Comparison of ENCODE assay signal across 8 mouse cellular contexts in genomic region chr16:20097711-20098374, GRCm38 (mm10). TPM values are rescaled to one million over a fixed set of nuclear protein-coding genes. Genes with fewer than 3 reads are reported as not detected.
DNase-seq lines count a peak whose midpoint lies in the region; ATAC-seq and TF ChIP-seq lines count a peak whose summit lies in the region.

No protein-coding gene starts in this region.

- no peak for TF ChIP-seq CTCF in layer of hippocampus, adult 2 months (conservative IDR thresholded peaks at IDR 0.05)
- TF ChIP-seq CTCF in lung, embryonic 14.5 days (IDR thresholded peaks at IDR 0.05; ENCODE audit: low read depth): no peak
- no peak for TF ChIP-seq CTCF in olfactory bulb, adult 2 months (IDR thresholded peaks at IDR 0.05; ENCODE audit: insufficient read depth, low read depth, low read length)
- no peak for TF ChIP-seq CTCF in thymus, adult 2 months (IDR thresholded peaks at IDR 0.05; ENCODE audit: borderline replicate concordance, control insufficient read depth, extremely low read depth, insufficient read depth, low read length, poor library complexity)

- no peaks in the 10 kb centered on the region for H3K27me3 ChIP-seq in forebrain, embryonic 15.5 days
- H3K27me3 ChIP-seq in lung, embryonic 14.5 days (ENCODE audit: insufficient read depth, low read length): no peaks in the 10 kb centered on the region
- no peaks in the 10 kb centered on the region for H3K27me3 ChIP-seq in thymus, adult 2 months (ENCODE audit: control insufficient read depth, insufficient read depth, low read length)

- no peak for TF ChIP-seq POLR2A in olfactory bulb, adult 2 months (IDR thresholded peaks at IDR 0.05; ENCODE audit: insufficient read depth, low read depth, low read length)
- TF ChIP-seq POLR2A in thymus, adult 2 months (IDR thresholded peaks at IDR 0.05; ENCODE audit: control insufficient read depth, extremely low read depth, insufficient read depth, low read length, poor library complexity): no peak

- H3K9me3 ChIP-seq in forebrain, embryonic 15.5 days: no peaks in the 10 kb centered on the region
- H3K9me3 ChIP-seq in lung, embryonic 14.5 days (ENCODE audit: low read depth, low read length): no peaks in the 10 kb centered on the region

- H3K4me2 ChIP-seq in forebrain, embryonic 15.5 days (replicated peaks): peak overlapping the region; percentile 73
- H3K4me2 ChIP-seq in lung, embryonic 14.5 days: peak overlapping the region; percentile 61

- H3K4me1 ChIP-seq in forebrain, embryonic 15.5 days: peaks cover 10% of the 10 kb centered on the region
- no peaks in the 10 kb centered on the region for H3K4me1 ChIP-seq in lung, embryonic 14.5 days (ENCODE audit: insufficient read depth)
- H3K4me1 ChIP-seq in olfactory bulb, adult 2 months (ENCODE audit: control insufficient read depth, insufficient read depth, low read length): no peaks in the 10 kb centered on the region; the same call in 1 of the 2 replicates
- no peaks in the 10 kb centered on the region for H3K4me1 ChIP-seq in thymus, adult 2 months (replicated peaks; ENCODE audit: control insufficient read depth, insufficient read depth, low read length)

- peak overlapping the region; percentile 99 for H3K27ac ChIP-seq in forebrain, embryonic 15.5 days (replicated peaks)
- H3K27ac ChIP-seq in layer of hippocampus, adult 2 months: peak overlapping the region; percentile 98
- peak overlapping the region; percentile 99 for H3K27ac ChIP-seq in lung, embryonic 14.5 days (ENCODE audit: low read depth)
- H3K27ac ChIP-seq in olfactory bulb, adult 2 months (ENCODE audit: insufficient read depth, low read depth, low read length): peak overlapping the region; percentile 99
- peak overlapping the region; percentile 79 for H3K27ac ChIP-seq in thymus, adult 2 months (ENCODE audit: control insufficient read depth, insufficient read depth, low read length)

- WGBS in forebrain, embryonic 15.5 days: under 1% methylated on average over 58 of the region's 61 CpGs
- under 1% methylated on average over 59 of the region's 61 CpGs for WGBS in lung, embryonic 14.5 days
- under 1% methylated on average over 61 of the region's 61 CpGs for WGBS in olfactory bulb, adult 2 months
- under 1% methylated on average over 61 of the region's 61 CpGs for WGBS in thymus, adult 2 months

- intact Hi-C loops in heart, postnatal 36 days (cut with DNase I): loop anchor here (2.0 to 5.0 kb wide), 4 partner anchors 44 to 191 kb away; partner anchors contain the start of genes Klhl6 and Yeats2

- peak overlapping the region; percentile 99 for H3K9ac ChIP-seq in forebrain, embryonic 15.5 days (replicated peaks)
- H3K9ac ChIP-seq in lung, embryonic 14.5 days: peak overlapping the region; percentile 94

- peak overlapping the region; percentile 87 for H3K4me3 ChIP-seq in forebrain, embryonic 15.5 days
- peak overlapping the region; percentile 97 for H3K4me3 ChIP-seq in layer of hippocampus, adult 2 months
- peak overlapping the region; percentile 92 for H3K4me3 ChIP-seq in lung, embryonic 14.5 days (ENCODE audit: low read depth, low read length)
- H3K4me3 ChIP-seq in olfactory bulb, adult 2 months (ENCODE audit: insufficient read depth, low read depth, low read length): peak overlapping the region; percentile 99
- H3K4me3 ChIP-seq in thymus, adult 2 months (ENCODE audit: control insufficient read depth, insufficient read depth, low read length): peak overlapping the region; percentile 79

- peak; percentile 89 for ATAC-seq in forebrain, embryonic 15.5 days (replicated peaks)
- peak; percentile 95 for ATAC-seq in lung, embryonic 14.5 days (ENCODE audit: insufficient read depth)

- peaks cover 6% of the 10 kb centered on the region for H3K36me3 ChIP-seq in forebrain, embryonic 15.5 days
- H3K36me3 ChIP-seq in lung, embryonic 14.5 days (ENCODE audit: insufficient read depth): no peaks in the 10 kb centered on the region
- H3K36me3 ChIP-seq in thymus, adult 2 months (ENCODE audit: control insufficient read depth, insufficient read depth, low read length): no peaks in the 10 kb centered on the region

- peak; percentile 91 for DNase-seq in ES-CJ7 (ENCODE audit: low read depth, low spot score)
- peak; percentile 90 for DNase-seq in cerebellum, adult 11 months
- peak; percentile 90 to 95 for DNase-seq in heart, postnatal 36 days
- DNase-seq in layer of hippocampus, adult 2 months (ENCODE audit: low spot score in 2 of 2): peak; percentile 92 to 94
- peak; percentile 96 for DNase-seq in lung, embryonic 14.5 days
- peak; percentile 93 for DNase-seq in thymus, adult 2 months

RNA-seq across cellular contexts. Expression of gene Klhl24, which starts 0.5 kb away (rescaled TPM):
- polyA plus RNA-seq in forebrain, embryonic 15.5 days (2015; fragmentation: Nextera tagmentation; extraction: Ambion mirVana): 71.5 and 75.6 TPM in 2 replicates
- total RNA-seq in heart, postnatal 36 days (2021): 100 to 1,000 TPM; 344 to 350 TPM
- total RNA-seq in layer of hippocampus, adult 2 months (2021): 10 to 100 TPM; 72.4 to 89.3 TPM
- 21.4 and 26.1 TPM in 2 replicates for polyA plus RNA-seq in lung, embryonic 14.5 days (2014; fragmentation: Nextera tagmentation; extraction: Ambion mirVana)
- polyA plus RNA-seq in olfactory bulb, adult 2 months (2012; ENCODE audit: insufficient read depth, insufficient read length, low replicate concordance, missing spikeins): 55.9 TPM in 1 of 2 replicates, not detected in the other
- polyA plus RNA-seq in thymus, adult 2 months (2012; rRNA removed): 25.1 and 28.7 TPM in 2 replicates

RNA-seq across cellular contexts. Expression of gene Yeats2, which starts 43.0 kb away (rescaled TPM):
- polyA plus RNA-seq in forebrain, embryonic 15.5 days (2015; fragmentation: Nextera tagmentation; extraction: Ambion mirVana): 24.3 and 30.2 TPM in 2 replicates
- 10 to 100 TPM; 10.3 to 12.3 TPM for total RNA-seq in heart, postnatal 36 days (2021)
- 10 to 100 TPM; 38.7 to 42.3 TPM for total RNA-seq in layer of hippocampus, adult 2 months (2021)
- polyA plus RNA-seq in lung, embryonic 14.5 days (2014; fragmentation: Nextera tagmentation; extraction: Ambion mirVana): 46.3 and 53.3 TPM in 2 replicates
- not detected in 2 replicates for polyA plus RNA-seq in olfactory bulb, adult 2 months (2012; ENCODE audit: insufficient read depth, insufficient read length, low replicate concordance, missing spikeins)
- polyA plus RNA-seq in thymus, adult 2 months (2012; rRNA removed): 52.5 and 55.3 TPM in 2 replicates

Comparison
In these comparisons a context has a peak if more than half of its experiments do, and no peak if none do; other contexts are left out.
1. Peak in every context shown above with its lines: DNase-seq, ATAC-seq, H3K4me3 ChIP-seq and H3K27ac ChIP-seq.